Mouse (Mus musculus) stomach, adult 2 months (tissue): ENCODE results near the gene Cd164l2. TPM values are rescaled to one million over a fixed set of nuclear protein-coding genes. Genes with fewer than 3 reads are reported as not detected.

ENCODE experiments used
- polyA plus RNA-seq: library from polyadenylated mRNA; depleted of rRNA; stranded (reverse); fragments of >200 nt; gene quantifications from 2 replicates; pipeline ENCODE4 v1.2.3, GENCODE M21; 2012; rRNA removed

Gene Cd164l2
- polyA plus RNA-seq = 2.5 and 3.3 TPM in 2 replicates

GRCm38 (mm10) chr4:133211751-133212561 lies at the start of gene Cd164l2, which contains the start of gene Gpr3:
TSS of gene Cd164l2 (plus strand) at chr4:133212131.
TSS of gene Gpr3 (minus strand) at chr4:133212536.

DNA sequence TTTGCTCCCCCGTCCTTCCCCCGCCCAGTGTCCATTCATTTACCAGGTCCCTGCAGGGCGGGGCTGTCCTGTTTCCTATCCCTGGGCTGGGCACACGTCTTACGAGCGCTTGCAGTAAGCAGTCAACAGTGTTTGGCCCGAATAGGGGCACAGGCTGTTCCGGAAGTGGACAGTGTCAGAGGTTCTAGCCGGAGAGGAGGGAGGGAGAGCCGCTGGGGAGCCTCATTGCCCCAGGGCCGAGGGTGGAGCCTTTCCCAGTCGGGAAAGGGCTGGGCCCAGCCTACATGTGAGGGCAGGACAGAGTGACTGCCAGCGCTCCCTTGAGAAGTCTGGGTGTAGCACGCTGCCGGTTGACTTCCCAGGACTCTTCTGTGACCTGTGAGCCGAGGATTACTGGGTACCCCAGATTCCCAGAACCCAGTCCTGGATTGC lies 28.6 kb downstream of the Cd164l2 start, which contains the start of gene Map3k6:
Map3k6 (plus strand) TSS at position 329 of the 432 bp plus-strand sequence.

DNA sequence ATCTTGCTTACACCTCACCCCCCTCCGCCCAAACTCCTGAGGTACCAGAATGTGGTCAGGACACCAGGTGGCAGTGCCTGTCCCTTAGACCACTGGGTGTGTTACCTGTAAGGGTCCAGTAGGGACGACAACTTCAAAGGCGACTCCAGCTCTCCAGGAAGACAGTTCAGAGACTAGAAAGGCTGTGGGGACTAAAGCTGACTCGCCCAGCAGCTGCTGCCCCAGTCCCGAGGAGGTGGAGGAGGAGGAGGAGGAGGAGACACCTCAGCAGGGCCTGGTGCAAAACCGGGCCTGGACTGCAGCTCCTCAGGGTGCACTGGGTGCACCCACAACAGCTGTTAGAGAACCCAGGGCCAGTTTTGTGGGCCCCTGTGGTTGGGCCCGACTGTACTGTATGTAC lies 51.0 kb downstream of the Cd164l2 start, which contains the start of gene Sytl1:
Sytl1 (minus strand) TSS at position 232 of the 400 bp plus-strand sequence.

Other genes with a start within 250 kb of the Cd164l2 start
- 0.51 and 0.85 TPM in 2 replicates for gene Fgr, start 238.0 kb upstream of the Cd164l2 start, polyA plus RNA-seq
- 16.2 and 18.2 TPM in 2 replicates for gene Ahdc1, start 200.9 kb upstream of the Cd164l2 start, polyA plus RNA-seq
- 27.1 and 30.1 TPM in 2 replicates for gene Wasf2, start 81.6 kb upstream of the Cd164l2 start, polyA plus RNA-seq
- gene Gpr3, start 405 bp downstream of the Cd164l2 start, polyA plus RNA-seq = 0.08 and 0.09 TPM in 2 replicates
- gene Map3k6, start 28.7 kb downstream of the Cd164l2 start, polyA plus RNA-seq = 9.0 and 10.4 TPM in 2 replicates
- gene Sytl1, start 51.0 kb downstream of the Cd164l2 start, polyA plus RNA-seq = 78.4 and 102 TPM in 2 replicates
- 29.8 and 32.1 TPM in 2 replicates for gene Tmem222, start 65.7 kb downstream of the Cd164l2 start, polyA plus RNA-seq
- 25.4 and 25.7 TPM in 2 replicates for gene Wdtc1, start 141.3 kb downstream of the Cd164l2 start, polyA plus RNA-seq
- 114 and 144 TPM in 2 replicates for gene Slc9a1, start 157.6 kb downstream of the Cd164l2 start, polyA plus RNA-seq